Mouse (Mus musculus) testis, adult 2 months (tissue): Measurements from ENCODE around the gene Olfr243. TPM values are rescaled to one million over a fixed set of nuclear protein-coding genes. Genes with fewer than 3 reads are reported as not detected.
"Not testable (repeated sequence)": the region's sequence is repeated elsewhere in the genome, so short reads cannot be mapped to it uniquely, and the experiment has no call there.

ENCODE experiments used
- H3K27ac ChIP-seq: fragments of 200-500 bp; 2 replicates; pipeline ENCODE4 v1.5.1; 2012; ENCODE audit warnings: low read depth, low read length; ENCODE audit not compliant: control insufficient read depth, insufficient read depth
- H3K27me3 ChIP-seq: fragments of 200-500 bp; 2 replicates; pipeline ENCODE4 v1.6.1; 2012; ENCODE audit warnings: mild to moderate bottlenecking, low read length, moderate library complexity; ENCODE audit not compliant: control insufficient read depth, insufficient read depth
- H3K36me3 ChIP-seq: fragments of 200-500 bp; 2 replicates; pipeline ENCODE4 v1.6.1; 2012; ENCODE audit warnings: mild to moderate bottlenecking, low read length; ENCODE audit not compliant: control insufficient read depth, insufficient read depth
- H3K4me1 ChIP-seq: fragments of 200-500 bp; 2 replicates; pipeline ENCODE4 v1.6.1; 2012; ENCODE audit warnings: low read length; ENCODE audit not compliant: control insufficient read depth, insufficient read depth
- H3K4me3 ChIP-seq: fragments of 200-500 bp; 2 replicates; pipeline ENCODE4 v1.5.1; 2012; ENCODE audit warnings: low read depth, mild to moderate bottlenecking, low read length, moderate library complexity, mixed read lengths; ENCODE audit not compliant: control insufficient read depth
- CTCF ChIP-seq: fragments of 200-500 bp; IDR thresholded peaks from 2 replicates; pipeline ENCODE4 v1.5.1; 2012; ENCODE audit warnings: low read depth, mild to moderate bottlenecking, inconsistent platforms, low read length, moderate library complexity; ENCODE audit not compliant: control insufficient read depth, insufficient read depth, insufficient replicate concordance
- POLR2A ChIP-seq: fragments of 200-500 bp; IDR thresholded peaks from 2 replicates; pipeline ENCODE4 v1.6.1; 2012; ENCODE audit warnings: low read depth, mild to moderate bottlenecking, inconsistent platforms, low read length, moderate library complexity; ENCODE audit not compliant: control insufficient read depth
- polyA plus RNA-seq: library from polyadenylated mRNA; depleted of rRNA; stranded (reverse); fragments of >200 nt; gene quantifications from 2 replicates; pipeline ENCODE4 v1.2.3, GENCODE M21; 2012; rRNA removed

The Olfr243 gene
- not detected in 2 replicates for polyA plus RNA-seq

DNA sequence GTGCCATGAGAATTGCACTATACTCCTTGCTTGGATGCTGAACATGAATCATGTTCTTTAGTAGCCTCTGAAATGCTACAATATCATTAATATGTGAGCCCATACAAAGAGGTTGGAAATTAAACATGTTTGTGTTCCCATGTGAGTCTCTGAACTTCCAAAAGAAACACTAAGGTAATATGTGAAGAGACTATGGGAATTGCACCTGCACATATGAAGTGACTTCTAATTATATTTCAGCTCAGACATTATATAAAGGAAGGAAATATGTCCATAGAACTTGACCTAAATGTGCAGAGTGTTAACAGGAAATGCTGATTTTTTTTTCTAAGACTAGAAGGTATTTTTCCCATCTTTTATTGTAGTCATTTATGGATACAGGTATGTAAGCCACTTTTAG lies at the start of gene Olfr243:
Olfr243 (plus strand) TSS at position 301 of the 400 bp plus-strand sequence.
- Histone ChIP-seq H3K36me3 (no peaks in the 10 kb centered on the region), H3K4me3 (no peak within 1 kb of the TSS), H3K27ac (no peak within 1 kb of the TSS), H3K27me3 (no peaks in the 10 kb centered on the region), H3K4me1 (no peaks in the 10 kb centered on the region)
- TF ChIP-seq POLR2A: no peak
- no peak for TF ChIP-seq CTCF

DNA sequence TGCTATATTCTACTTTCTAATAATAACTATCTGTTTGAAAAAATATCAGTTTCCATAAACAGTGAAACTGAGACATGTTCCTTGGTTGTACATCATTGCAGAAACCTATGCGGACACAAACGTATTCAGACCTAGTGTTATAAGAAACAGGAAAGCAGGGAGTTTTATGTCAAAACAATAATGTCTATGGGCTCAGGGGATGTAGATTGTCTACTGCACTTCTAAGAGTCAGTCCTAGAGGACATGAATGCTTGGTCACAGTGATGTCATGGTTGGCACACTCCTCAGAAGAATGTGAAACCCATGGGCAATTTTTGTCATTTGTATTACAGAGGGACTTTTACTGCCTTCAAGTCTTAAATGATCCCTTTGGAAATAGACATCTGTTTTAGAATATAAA lies 43.4 kb upstream of the Olfr243 start, which contains the start of gene Olfr624:
Olfr624 (minus strand) TSS at position 101 of the 400 bp plus-strand sequence.
- Histone ChIP-seq H3K27me3 (no peaks in the 10 kb centered on the region), H3K4me1 (no peaks in the 10 kb centered on the region), H3K36me3 (no peaks in the 10 kb centered on the region), H3K4me3 (no peak within 1 kb of the TSS), H3K27ac (no peak within 1 kb of the TSS)
- no peak for TF ChIP-seq CTCF
- no peak for TF ChIP-seq POLR2A

DNA sequence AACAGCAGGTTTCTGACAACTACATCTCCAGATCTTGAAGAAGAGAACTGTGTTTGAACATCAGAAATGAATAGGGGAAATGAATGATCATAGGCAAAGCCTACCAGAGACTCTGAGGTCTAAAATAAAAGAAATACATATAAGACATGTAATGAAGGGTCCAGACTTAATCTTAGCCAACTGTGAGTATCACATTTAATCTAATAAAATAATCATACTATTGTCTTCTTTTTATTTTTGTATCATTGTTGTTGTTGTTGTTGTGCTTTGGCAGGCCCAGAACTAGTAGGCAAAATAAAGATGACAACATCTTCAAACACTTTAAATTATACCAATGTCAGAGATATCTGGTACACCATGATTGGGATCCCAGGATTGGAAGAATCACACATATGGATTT lies 32.1 kb upstream of the Olfr243 start, which contains the start of gene Olfr625-ps1:
Olfr625-ps1 (plus strand) TSS at position 301 of the 400 bp plus-strand sequence.
- no peak within 1 kb of the TSS for H3K4me3 ChIP-seq
- no peaks in the 10 kb centered on the region for H3K36me3 ChIP-seq
- H3K27me3 ChIP-seq: no peaks in the 10 kb centered on the region
- no peak within 1 kb of the TSS for H3K27ac ChIP-seq
- no peak for TF ChIP-seq POLR2A
- TF ChIP-seq CTCF: no peak
- H3K4me1 ChIP-seq: no peaks in the 10 kb centered on the region

DNA sequence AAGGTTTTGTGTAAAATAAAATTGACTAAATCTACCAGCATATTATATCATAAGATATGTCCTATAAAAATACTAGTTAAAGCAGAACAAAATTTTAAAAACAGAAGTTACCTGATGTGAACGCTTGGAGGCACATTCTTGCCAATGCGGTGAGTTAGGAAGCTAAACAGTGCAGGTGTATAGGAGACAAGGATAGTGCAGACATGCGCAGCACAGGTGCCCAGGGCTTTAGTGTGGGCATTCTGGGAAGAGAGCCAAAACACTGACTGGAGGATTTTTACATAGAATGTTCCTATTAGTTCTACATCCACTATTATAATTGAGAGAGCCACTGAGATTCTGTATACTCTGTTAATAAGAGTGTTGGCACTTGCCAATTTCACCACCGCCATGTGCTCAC lies 15.0 kb upstream of the Olfr243 start:
- Histone ChIP-seq H3K27me3 (no peaks in the 10 kb centered on the region), H3K4me1 (no peaks in the 10 kb centered on the region), H3K4me3 (no peak overlapping the region), H3K36me3 (no peaks in the 10 kb centered on the region), H3K27ac (no peak overlapping the region)
- TF ChIP-seq CTCF (no peak), POLR2A (no peak)

DNA sequence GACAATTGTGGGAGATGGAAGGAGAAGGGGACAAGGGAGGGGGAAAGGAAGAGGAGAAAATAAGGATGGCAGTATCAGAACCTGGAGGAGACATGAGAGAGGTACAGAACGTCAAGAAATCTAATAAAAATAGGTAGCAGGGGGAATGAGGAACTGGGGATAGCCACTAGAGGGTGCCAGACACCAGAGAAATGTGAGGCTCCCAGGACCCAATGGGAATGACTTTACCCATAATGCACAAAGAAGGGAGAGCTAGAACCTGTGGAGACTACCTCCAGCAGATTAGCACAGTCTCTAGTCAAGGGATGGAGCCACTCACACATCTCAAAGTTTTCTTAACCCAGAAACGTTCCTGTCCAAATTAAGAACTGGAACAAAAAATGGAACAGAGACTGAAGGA lies 2.4 kb upstream of the Olfr243 start:
- H3K4me3 ChIP-seq: no peak overlapping the region
- no peaks in the 10 kb centered on the region for H3K36me3 ChIP-seq
- H3K27me3 ChIP-seq: no peaks in the 10 kb centered on the region
- H3K4me1 ChIP-seq: no peaks in the 10 kb centered on the region
- TF ChIP-seq POLR2A (no peak), CTCF (no peak)
- H3K27ac ChIP-seq: no peak overlapping the region

DNA sequence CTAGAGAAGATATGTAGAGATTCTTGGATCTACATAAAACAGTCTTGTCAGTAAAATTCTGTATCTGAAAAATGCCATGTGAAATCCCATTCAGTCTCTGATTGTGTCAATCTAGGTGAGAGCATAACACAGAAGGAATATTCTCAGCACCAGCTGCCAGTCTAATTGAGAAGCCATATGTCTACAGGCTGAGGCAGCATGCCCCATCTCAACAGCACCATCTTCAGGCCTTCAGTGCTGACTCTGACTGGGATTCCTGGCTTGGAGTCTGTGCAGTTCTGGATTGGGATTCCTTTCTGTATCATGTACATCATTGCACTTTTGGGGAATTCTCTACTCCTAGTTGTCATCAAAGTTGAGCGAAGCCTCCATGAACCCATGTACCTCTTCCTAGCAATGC lies 1.9 kb downstream of the Olfr243 start:
- H3K27me3 ChIP-seq, H3K4me3 ChIP-seq, H3K27ac ChIP-seq, H3K4me1 ChIP-seq, H3K36me3 ChIP-seq: not testable (repeated sequence)

DNA sequence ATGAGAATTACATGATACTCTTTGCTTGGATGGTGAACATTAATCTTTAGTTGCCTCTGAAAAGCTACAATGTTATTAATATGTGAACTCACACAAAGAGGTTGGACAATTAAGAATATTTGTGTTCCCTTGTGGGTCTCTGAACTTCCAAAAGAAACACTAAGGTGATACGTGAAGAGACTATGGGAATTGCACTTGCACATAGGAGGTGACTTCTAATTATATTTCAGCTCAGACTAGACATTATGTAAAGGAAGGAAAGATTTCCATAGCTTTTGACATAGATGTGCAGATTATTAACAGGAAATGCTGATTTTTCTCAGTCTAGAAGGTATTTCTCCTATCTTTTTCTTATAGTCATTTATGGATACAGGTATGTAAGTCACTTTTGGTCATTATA lies 15.6 kb downstream of the Olfr243 start, which contains the start of gene Olfr628:
Olfr628 (plus strand) TSS at position 301 of the 400 bp plus-strand sequence.
- no peaks in the 10 kb centered on the region for H3K36me3 ChIP-seq
- no peaks in the 10 kb centered on the region for H3K27me3 ChIP-seq
- H3K4me3 ChIP-seq: no peak within 1 kb of the TSS
- no peak within 1 kb of the TSS for H3K27ac ChIP-seq
- TF ChIP-seq CTCF (no peak), POLR2A (no peak)
- H3K4me1 ChIP-seq: no peaks in the 10 kb centered on the region

DNA sequence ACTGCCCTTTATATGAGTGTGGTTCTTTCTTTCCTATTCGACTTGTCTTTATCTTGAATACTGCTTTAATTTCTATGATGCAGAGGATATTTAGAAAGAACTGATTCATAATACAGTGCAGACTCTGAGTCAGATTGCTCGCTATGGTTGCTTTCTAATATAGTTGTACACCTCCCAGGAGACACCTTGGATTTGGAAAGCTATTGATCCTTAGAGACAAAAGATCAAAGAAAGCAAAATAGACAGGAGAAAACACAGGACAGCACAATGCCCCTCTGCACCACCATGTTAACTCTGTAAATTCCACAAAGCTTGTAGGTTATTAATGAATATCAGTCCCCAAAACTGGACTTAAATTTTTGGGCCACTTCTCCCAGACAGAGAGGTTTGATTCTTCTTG lies 30.4 kb downstream of the Olfr243 start, which contains the start of gene Olfr629:
Olfr629 (minus strand) TSS at position 101 of the 400 bp plus-strand sequence.
- Histone ChIP-seq H3K27me3 (no peaks in the 10 kb centered on the region), H3K36me3 (no peaks in the 10 kb centered on the region), H3K4me3 (no peak within 1 kb of the TSS), H3K27ac (no peak within 1 kb of the TSS), H3K4me1 (no peaks in the 10 kb centered on the region)
- TF ChIP-seq POLR2A (no peak), CTCF (no peak)
